Mouse (Mus musculus): ENCODE measurements around the gene Otos.
A peak's percentile ranks its signal among the peaks of the same experiment; 100 is the strongest.

Gene Otos

DNA sequence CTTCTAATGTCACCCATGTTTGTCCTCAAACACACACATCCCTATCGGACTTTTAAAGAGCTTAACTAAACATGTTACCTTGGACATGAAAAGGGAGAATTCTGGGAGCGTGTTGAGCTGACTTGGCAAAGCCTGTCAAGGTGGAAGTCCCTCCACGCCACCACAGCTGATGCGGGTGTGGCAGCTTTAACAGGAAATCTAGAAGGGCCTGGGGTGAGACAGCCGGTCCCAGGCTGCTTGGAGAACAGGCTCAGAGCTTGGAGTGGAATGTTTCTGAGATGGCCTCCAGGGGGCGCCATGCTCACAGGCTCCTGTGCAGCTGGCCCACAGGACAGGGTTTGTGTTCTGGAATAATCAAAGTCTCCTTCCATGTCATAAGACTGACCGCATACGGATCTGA lies at the start of gene Otos:
Otos (minus strand) TSS at position 169 of the 400 bp plus-strand sequence.
- DNase-seq (ENCODE audit: low read depth, low spot score): peak; percentile 91

DNA sequence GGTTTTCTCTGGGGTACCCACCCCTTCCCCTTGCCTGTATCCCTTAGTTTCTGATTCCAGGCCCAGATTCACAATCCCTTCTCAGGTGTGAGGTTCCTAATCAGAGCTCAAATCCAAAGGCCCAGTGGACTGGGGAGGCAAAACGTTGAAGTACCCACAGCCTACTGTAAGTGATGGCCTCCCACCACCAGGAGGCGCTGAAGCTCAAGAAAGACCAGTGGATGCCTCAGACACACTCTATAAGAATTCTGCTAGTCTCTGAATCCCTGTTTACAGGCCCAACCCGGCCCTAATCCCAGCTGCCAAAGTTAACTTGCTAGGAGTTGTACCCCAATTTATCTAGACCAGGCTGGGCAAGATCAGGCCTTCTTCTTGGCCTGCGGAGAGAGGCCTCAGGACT lies 48.2 kb upstream of the Otos start:
- DNase-seq (ENCODE audit: low read depth, low spot score): peak; percentile 90

DNA sequence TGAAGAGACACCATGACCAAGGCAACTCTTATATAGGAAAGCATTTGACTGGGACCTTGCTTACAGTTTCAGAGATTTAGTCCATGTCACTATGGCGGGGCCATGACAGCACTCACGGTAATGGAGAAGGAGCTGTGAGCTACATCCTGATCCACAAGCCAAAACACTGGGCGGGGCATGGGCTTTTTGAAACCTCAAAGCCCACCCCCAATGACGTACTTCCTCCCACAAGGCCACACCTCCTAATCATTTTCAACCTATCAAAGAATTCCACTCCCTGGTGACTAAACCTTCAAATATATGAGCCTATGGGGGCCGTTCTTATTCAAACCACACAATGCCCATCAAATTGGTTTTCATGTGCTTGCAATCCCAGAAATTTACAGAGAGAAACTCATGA lies 47.1 kb upstream of the Otos start:
- DNase-seq (ENCODE audit: low read depth, low spot score): peak; percentile 80

DNA sequence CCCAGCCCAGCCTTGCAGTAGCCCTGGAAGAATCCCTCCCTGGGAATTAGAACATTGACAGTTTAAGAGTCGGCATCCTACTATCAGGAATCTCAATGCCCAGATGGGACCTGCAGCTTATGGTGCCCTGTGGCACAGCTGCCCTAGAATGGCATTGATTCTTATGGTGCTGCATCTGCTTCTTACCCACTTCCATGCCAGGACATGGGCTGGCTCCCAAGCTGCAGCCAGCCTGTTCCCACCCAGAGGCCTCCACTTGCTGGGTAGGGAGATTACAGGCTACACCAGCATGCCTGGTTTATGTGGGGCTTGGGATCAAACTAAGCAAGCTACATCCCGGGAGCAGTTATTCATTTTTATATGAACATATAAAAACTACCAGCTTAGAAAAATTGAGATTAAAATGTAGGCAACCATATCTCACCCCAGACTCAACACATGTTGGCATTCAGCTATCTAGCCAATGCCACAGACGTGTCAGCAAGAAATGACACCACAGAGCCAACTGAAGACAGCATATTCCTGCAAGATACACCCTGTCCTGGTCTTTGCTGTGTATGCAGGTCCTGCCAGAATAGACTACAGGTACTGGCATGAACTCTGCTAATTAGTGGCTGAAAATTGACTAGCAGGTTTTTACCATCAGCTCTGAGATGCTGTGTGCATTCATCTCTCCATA lies 42.7 kb upstream of the Otos start:
- no peak for DNase-seq (ENCODE audit: low read depth, low spot score)

DNA sequence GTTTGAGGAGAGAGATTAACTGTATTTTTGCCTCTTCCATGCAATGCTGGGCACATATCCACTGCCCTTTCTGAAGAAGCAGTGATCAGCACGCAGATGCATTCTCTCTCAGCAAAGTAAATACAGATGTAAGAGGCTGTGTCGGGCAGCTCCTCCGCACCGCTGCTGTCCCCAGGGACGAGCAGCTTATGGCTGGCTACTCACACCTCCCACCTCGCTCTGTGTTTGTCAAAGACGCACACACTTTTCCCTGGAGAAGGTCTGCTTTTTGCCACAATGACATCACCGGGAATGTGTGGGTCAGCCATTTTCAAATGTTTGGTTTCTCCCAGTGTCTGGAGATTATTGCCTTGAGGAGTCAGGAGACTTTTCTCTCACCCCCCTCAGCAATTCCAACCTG lies 38.4 kb upstream of the Otos start:
- no peak for DNase-seq (ENCODE audit: low read depth, low spot score)

DNA sequence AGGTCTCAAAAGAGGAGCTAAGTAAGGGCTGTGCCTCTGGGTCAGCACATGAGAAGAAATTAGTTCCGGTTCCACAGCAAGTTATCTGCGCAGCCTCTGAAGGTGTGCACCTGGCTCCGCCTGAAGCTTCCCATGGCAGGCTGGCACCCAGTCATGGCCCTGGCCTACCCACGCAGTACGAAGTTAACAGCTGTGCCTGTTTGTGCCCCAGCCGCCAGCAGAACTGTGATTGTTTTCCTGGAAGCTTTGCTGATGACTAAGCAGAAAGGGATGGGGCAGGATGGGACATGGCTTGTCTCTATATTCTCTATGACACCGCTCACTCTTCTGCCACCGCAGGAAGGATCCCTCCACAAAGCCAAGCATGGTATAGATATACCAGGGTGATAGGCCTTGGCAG lies 34.5 kb upstream of the Otos start:
- DNase-seq (ENCODE audit: low read depth, low spot score): no peak

DNA sequence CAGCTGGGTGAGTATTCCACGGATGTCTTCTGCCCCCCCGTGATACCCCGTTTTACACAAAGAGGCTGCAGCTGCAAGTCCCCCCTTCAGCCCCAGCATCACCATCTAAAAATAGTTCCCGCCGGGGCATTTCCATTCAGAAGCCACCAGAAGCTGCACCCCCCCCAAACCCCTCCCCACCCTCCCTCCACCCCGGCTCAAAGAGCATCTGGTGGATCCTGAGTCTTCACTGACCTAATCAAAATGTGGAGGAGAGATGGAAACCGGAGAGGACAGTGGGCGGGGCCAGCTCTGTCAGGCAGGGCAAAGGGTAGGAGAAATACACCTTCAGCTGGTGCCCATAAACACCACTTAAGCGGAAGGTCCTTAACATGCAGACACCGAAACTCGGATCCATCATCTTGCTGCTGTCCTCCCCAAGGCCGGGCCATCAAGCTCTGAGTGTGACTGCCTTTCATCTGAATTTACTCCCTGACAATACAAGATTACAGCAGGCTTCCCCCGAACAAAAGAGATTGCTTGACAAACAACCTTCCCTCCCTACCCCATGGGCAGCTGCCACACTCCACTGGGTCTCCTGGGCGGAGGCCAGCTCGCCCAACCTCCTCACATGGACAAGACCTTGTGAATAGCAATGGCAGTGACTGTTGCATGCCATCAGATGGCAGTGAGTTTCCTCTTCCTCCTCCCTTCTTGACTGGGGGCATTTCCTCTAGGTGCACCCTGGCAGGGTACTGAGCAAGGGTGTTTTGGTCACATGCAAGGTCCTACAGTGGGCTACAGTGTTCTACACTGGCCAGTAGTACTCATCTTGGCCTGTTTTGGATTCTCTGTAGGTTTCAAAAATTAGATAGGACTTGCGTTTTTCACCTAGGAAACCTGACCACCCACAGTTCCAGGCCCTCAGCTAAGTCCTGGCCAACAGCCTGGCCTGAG lies 32.3 kb upstream of the Otos start:
- no peak for DNase-seq (ENCODE audit: low read depth, low spot score)

DNA sequence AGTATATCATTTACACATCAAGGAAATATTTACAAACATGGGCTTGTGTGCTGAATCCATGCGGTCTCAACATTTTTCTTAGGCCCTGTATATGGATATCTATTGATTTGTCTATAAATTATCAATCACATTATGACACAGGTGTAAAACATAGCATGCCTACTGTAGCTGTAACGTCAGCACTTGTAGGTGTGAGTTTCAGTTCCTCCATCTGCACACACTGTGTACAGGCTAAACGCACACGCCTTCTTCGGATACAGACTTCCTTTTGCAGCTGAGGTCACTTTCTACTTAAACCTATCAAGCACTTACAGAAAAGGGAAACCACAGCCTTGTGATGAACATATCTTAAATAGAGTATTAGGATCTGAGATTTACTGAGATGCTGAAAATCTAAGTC lies 30.1 kb upstream of the Otos start:
- DNase-seq (ENCODE audit: low read depth, low spot score): no peak

DNA sequence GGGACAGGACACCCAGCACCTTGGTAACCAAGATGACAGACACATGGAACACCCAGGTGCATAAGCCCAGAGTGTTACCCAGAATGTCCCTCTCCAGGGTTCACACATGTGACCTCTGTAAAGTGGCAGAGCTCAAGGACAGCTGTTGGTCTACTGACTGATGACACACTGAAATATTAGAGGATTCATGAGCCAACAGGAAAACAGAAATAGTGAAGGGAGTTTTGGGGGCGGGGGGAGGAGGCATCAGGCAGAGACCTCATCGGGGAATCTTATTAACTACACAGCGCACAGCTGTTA lies 28.0 kb upstream of the Otos start:
- DNase-seq (ENCODE audit: low read depth, low spot score): no peak

DNA sequence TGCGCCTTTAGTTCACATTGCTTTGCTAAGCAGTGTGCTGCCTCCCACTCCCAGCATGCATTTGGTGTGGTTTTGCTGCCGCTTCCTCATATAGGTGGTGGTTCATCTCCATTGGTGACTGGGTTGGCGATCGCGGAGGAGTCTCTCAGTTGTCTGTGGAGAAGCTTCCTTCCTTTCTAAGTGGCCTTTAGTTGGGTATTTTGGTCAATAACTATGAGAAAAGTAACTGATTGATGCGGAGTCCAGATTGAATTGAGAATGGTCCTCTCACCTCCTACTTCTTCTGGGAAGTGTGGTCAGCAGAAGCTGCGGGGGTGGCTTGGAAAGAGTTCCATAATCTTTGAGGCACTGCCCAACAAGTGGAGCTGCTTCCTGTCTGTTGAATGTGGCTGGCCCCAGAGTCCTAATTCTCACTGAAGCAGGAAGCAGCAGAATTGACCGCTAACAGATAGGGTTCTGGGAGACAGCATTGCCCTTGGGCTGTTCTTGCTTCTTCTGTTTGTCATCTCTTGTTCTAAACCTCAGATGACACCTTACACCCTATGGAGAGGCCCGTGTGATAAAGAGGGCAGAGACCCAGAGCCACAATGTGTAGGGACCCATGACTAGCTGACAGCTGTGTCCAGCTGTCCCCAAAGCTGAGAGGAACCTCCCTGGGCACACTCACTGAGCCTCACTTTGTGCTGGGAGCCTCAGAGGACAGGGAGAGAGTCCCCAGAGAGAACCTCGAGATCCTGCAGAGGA lies 27.5 kb upstream of the Otos start:
- no peak for DNase-seq (ENCODE audit: low read depth, low spot score)

DNA sequence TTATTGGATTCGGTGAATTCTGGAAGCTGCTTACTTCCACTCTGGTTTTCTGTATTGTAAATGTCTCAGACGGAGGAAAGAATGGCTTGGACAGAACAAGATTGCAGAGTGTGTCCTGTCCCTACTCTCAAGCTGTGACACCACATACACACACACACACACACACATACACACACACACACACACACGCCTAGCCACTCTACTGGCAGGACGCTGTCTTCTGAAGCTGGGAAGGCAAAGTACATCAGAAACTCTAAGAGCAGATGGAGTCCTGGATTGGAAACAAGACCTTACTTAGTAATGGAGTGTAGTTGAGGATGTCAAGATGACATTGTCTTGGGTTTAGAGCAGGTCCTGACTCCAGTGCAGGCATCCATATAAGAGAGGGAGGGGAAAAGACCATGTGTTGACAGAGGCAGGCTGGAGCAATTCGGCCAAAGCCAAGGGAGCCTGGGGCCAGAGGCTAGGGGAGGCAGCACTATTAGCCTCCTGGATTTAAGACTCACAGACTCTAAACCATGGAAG lies 24.7 kb upstream of the Otos start:
- no peak for DNase-seq (ENCODE audit: low read depth, low spot score)

DNA sequence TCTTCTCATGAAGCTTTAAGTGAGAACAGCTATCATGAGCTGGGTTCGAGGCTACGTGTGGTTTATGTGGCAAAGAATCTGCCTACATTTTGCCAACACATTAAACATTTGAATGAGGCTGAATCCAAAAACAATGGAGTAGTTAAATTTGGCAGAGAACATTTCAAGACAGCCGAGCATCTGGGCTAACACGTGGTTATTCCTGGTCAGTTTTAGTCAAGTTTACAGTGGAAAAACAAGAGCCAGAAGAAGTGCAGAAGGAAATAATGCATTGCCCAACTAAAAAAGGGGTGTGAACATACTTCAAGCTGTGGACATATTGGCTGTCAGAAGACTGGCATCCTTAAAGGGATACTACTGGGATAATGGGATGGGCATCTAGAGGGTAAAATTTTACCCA lies 22.7 kb upstream of the Otos start:
- DNase-seq (ENCODE audit: low read depth, low spot score): no peak

DNA sequence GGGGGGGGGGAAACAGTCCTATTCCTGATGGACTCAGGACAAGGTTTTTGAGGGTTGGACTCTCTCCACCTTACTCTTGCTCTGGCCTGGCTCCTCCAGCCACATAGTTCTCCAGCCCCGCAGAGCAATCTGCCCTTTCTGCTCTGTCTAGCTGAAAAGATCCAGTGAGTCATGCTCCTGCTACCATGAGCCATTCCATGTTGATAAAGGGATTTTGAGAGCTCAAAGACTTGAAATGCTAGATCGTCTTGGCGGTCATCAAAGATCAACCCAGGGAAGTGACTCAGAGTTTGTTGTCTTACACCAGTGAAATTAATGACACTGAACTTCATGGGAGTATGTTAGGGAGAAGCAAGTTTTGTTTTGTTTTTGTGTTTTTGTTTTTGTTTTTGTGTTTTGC lies 20.8 kb upstream of the Otos start:
- no peak for DNase-seq (ENCODE audit: low read depth, low spot score)

DNA sequence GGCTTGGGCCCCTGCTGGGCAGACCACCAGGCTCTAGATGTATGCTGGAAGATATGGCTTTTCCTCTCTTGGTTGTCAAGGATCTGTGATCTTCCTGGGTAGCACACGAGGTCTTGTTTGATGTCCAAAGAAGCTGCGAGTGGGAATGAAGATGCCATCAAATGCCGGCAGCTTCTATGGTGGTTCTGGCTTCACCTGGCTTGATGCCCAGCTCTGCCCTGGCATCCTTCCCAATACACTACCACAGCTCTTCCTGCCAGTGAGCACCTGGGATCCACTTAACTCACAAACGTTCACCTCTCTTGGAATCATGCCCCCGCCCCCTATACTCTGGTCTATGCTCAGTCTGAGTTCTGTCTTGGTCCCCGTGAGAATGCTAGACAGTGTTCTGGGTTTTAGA lies 18.5 kb upstream of the Otos start:
- no peak for DNase-seq (ENCODE audit: low read depth, low spot score)

DNA sequence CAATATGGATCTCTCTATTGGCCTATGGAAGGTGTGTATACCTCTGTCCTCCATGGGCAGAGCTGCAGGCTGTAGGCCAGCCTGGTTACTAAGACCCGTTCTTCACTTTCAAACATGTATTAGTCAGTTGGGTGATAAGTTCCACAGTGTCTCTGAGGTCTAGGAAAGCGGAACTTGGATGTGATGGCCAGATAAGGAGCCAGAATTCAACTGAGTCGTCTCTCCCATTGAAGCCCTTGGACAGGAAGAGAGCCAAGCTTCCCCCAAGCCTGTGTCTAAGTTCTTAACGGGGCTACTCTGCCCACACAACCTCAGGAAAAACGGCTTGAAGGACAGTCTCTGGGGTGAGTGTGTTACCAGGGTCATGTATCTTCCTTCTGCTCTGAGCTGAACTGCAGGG lies 10.8 kb upstream of the Otos start:
- DNase-seq (ENCODE audit: low read depth, low spot score): no peak

DNA sequence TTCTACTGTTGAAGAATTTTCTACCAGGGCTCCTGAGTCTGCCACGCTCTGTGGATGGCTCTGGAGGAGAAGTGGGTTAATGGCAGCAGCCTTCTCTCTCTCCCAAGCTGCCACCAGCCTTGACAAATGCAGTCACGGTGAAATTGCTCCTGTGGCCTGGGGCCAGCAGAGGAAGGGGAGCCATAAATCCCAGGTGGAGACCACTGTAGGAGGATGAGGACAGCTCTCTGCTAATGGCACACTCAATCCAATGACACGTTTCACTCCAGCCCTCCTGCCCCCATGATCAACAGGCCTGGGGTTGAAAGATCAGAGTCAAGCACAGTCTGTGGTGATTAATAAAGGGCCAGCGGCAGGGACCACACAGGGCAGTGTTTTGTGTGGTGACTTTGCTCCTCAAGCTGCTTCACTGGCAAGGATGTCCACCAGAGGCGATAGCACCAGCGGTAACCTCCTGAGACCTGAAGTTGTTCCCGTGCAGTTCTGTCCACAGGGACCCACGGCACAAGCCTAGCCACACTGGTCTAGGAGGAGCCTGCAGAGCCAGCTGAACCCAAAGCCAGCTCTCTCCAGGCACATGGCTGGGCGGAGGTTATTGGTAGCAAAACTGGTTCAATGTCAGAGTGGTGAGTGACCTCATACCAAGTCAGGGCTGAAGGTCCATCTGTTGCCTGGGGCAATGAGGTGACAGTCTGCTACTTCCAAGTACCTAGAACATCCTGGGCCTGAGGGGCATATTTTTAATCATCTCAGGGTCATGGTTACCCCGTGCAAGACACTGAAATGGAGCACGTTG lies 8.6 kb upstream of the Otos start:
- DNase-seq (ENCODE audit: low read depth, low spot score): no peak

DNA sequence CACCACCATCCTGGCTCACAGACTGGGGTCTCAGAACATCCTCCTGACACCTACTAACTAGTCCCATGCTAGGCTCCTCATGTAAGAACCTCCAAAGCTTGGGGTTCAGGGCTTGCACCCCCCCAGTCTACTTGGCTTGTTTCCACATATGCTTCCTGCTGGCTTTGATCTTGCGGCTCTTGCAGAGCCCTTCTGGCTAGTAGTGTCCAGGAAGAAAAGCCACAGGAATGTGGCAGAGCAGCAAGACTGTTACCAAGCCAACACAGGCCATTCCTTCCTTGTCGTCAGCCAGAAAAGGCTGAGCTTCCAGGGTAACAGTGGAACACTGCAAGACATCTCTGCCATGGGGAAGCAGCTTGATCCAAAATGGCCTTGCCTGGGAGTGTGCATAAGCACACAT lies 6.0 kb upstream of the Otos start:
- no peak for DNase-seq (ENCODE audit: low read depth, low spot score)

DNA sequence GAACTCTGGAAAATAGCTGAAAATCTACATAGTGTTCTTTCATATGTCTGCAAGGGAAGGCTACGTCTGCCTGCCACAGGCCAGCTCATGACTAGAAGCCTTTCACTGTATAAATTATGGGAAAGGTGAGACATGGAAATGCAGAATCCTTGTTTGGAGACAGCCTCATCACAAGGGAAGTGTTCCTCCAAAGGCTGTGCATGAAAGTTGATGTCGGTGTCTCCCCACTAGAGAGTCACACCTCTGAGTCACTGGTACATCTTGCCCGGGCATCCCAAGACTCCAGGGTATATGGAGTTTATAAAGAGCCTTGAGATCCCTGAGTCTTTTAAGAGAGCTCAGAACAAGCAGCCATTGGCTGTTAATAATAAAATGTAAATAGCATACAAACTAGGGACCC lies 4.5 kb upstream of the Otos start:
- DNase-seq (ENCODE audit: low read depth, low spot score): no peak

DNA sequence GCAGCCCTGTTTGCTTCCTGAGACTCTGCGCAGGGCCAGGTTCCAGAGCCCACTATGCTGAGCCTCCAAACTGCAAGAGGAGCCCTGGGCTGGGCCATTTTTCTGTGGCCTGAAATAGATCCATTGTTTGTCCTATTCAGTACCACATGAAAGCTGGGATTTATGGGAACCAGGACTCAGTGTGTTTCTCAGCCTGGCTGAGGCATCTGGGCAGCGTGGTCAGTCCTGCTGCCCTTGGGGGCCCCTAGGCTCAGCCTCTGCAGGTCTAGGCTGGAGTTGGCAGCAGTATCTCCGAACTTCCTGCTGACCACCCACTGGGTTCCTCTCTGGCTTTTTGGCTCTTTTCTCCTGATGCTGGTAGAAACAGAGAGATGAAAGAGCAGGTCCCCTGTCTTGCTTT lies 2.8 kb upstream of the Otos start:
- no peak for DNase-seq (ENCODE audit: low read depth, low spot score)

DNA sequence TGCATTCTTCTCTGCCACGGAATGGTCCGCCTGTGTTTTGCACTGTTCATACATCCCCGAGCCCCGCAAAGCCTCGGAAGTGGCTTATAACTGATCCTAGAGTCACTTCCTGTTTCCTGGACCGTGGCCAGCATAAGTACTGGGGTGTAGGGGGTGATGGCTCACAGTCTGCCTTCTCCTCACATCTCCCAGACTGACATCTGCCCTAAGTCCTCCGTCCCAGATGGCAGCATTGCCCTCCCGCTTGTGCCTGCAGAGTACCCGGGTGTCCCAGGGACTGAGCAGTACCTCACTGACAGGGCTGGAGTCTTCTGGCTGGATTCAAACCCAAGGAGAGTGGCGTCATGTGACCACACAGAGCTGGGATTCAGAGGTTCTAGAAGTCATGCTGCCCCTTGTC lies 444 bp downstream of the Otos start:
- DNase-seq (ENCODE audit: low read depth, low spot score): peak; percentile 14

DNA sequence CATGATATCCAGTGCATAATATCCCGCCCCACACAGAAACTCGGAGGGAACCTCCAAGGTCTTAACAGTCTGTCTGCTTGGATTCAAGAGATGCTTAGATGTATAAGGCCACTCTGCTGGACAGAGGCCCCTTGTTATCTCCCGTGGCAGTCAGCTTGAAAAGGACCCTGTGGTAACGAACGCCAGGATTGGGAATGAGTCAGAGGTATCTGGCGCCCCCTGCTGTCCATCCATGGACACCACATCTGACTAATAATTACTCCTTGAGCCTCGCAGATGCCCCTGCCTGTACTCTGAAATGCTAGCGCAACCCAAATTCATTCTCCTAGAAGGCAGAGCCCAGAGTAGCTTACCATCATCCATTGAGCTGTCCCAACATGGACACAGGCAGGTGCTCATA lies 889 bp downstream of the Otos start:
- peak; percentile 84 for DNase-seq (ENCODE audit: low read depth, low spot score)

DNA sequence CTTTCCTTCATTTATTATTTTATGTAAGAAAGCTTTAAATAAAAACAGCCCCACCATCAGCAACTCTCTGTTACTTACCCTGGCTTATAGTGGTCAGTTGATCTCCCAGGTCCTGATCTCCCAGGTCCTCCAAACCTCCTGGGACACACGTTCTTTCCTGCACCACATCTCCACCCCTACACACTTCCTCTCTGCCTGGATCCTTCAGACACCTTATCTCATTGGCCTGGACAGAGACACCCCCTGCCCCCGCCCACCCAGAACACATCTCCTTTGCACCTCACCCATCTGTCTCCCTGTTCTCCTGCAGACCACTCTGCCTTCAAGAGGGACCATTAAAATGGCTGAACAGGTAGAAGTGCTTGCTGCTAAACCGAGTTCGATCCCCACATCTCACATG lies 1.6 kb downstream of the Otos start:
- no peak for DNase-seq (ENCODE audit: low read depth, low spot score)
